Mouse (Mus musculus) c-Kit-positive CD71-positive TER-119-negative erythroid progenitor cells, embryonic 14.5 days (primary cell): Measurements from ENCODE around the gene Apobec2.

ENCODE experiments used
- DNase-seq: peaks from one replicate; pipeline ENCODE4 v3.0.0-alpha.2; 2013; ENCODE audit warnings: low read depth

Apobec2 gene

GRCm38 (mm10) chr17:48409380-48410298, 23.1 kb downstream of the Apobec2 start, which contains the start of the genes Nfya and Oard1:
Nfya (minus strand) TSS chr17:48409906.
Oard1 (plus strand) TSS chr17:48410014.
- peak; percentile 99 for DNase-seq

GRCm38 (mm10) chr17:48408526-48409291, 24.0 kb downstream of the Apobec2 start:
- DNase-seq: peak; percentile 65

GRCm38 (mm10) chr17:48407910-48408525, 24.7 kb downstream of the Apobec2 start:
- no peak for DNase-seq

- DNase-seq: no peak
These were observed 25.6 kb downstream of the Apobec2 start for GRCm38 (mm10) chr17:48407154-48407553.

- peak; percentile 75 for DNase-seq
These were observed 28.0 kb downstream of the Apobec2 start for GRCm38 (mm10) chr17:48404706-48405105.

- DNase-seq: no peak
These were observed 28.9 kb downstream of the Apobec2 start for GRCm38 (mm10) chr17:48403848-48404247.

GRCm38 (mm10) chr17:48402751-48403150, 30.0 kb downstream of the Apobec2 start:
- no peak for DNase-seq

GRCm38 (mm10) chr17:48401710-48402109, 31.0 kb downstream of the Apobec2 start:
- no peak for DNase-seq

- DNase-seq: no peak
These were observed 40.1 kb downstream of the Apobec2 start for GRCm38 (mm10) chr17:48392616-48393015.

- DNase-seq: no peak
These were observed 41.3 kb downstream of the Apobec2 start for GRCm38 (mm10) chr17:48391446-48391845.

GRCm38 (mm10) chr17:48389442-48389841, 43.3 kb downstream of the Apobec2 start:
- DNase-seq: no peak

GRCm38 (mm10) chr17:48388666-48389065, 44.1 kb downstream of the Apobec2 start:
- no peak for DNase-seq

GRCm38 (mm10) chr17:48385786-48386461, 46.8 kb downstream of the Apobec2 start:
- no peak for DNase-seq

- no peak for DNase-seq
These were observed 53.7 kb downstream of the Apobec2 start for GRCm38 (mm10) chr17:48379050-48379449.

GRCm38 (mm10) chr17:48376102-48376501, 56.6 kb downstream of the Apobec2 start:
- no peak for DNase-seq

GRCm38 (mm10) chr17:48372987-48373386, 59.7 kb downstream of the Apobec2 start:
- DNase-seq: no peak

GRCm38 (mm10) chr17:48371621-48372020, 61.1 kb downstream of the Apobec2 start:
- DNase-seq: no peak
